Mouse (Mus musculus): ENCODE measurements around the gene St3gal4. TPM values are rescaled to one million over a fixed set of nuclear protein-coding genes. Genes with fewer than 3 reads are reported as not detected.

The St3gal4 gene
- total and polyA plus RNA-seq, 2 experiments, result 26.5 to 74.6 TPM

DNA sequence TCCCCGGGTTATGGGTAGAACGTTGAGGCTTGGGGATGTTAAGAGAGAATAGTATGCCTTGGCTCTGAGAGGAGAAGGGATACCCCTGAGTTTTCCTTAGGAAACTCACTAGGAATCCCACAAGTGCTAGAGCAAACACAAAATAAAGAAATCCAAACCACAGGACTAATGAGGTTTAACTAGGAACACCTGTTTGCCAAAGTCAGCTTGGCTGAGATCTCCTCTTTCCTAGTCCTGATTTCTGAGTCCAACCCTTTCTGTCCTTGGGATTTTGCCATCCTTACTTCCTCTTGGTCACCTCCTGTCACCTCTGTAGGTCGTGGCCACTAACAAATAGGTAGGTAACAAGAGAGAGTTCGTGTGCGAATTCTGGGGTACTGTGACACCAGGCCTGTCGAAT is 92.8 kb downstream of the St3gal4 start:
- H3K79me2 ChIP-seq (ENCODE audit: control insufficient read depth, insufficient read depth, low read length), result no peaks in the 10 kb centered on the region
- H3K27ac ChIP-seq (replicated peaks; ENCODE audit: insufficient read depth, low read depth, low read length), result peak overlapping the region; percentile 44
- no peaks in the 10 kb centered on the region for H3K36me3 ChIP-seq (ENCODE audit: control insufficient read depth, insufficient read depth, low read length)
- 0 out of 2 replicates have a peak overlapping the region, but pooled peaks have one; percentile 32 for H3K9ac ChIP-seq (ENCODE audit: low read depth, low read length)
- WGBS, result 53% methylated on average over 6 of the region's 6 CpGs
- no peaks in the 10 kb centered on the region for H3K27me3 ChIP-seq (ENCODE audit: control insufficient read depth, insufficient read depth, low read length)
- peaks cover 18% of the 10 kb centered on the region for H3K4me1 ChIP-seq (ENCODE audit: control insufficient read depth, insufficient read depth, low read length)
- no peak for TF ChIP-seq POLR2A (IDR thresholded peaks at IDR 0.05; ENCODE audit: extremely low read depth, insufficient read depth, low read length)
- TF ChIP-seq CTCF (IDR thresholded peaks at IDR 0.05; ENCODE audit: low read depth, low read length), result no peak
- no peak overlapping the region for H3K4me3 ChIP-seq (ENCODE audit: insufficient read depth, low read depth, low read length)
- peak; percentile 78 for DNase-seq (ENCODE audit: extremely low read depth, low read depth, low spot score)

DNA sequence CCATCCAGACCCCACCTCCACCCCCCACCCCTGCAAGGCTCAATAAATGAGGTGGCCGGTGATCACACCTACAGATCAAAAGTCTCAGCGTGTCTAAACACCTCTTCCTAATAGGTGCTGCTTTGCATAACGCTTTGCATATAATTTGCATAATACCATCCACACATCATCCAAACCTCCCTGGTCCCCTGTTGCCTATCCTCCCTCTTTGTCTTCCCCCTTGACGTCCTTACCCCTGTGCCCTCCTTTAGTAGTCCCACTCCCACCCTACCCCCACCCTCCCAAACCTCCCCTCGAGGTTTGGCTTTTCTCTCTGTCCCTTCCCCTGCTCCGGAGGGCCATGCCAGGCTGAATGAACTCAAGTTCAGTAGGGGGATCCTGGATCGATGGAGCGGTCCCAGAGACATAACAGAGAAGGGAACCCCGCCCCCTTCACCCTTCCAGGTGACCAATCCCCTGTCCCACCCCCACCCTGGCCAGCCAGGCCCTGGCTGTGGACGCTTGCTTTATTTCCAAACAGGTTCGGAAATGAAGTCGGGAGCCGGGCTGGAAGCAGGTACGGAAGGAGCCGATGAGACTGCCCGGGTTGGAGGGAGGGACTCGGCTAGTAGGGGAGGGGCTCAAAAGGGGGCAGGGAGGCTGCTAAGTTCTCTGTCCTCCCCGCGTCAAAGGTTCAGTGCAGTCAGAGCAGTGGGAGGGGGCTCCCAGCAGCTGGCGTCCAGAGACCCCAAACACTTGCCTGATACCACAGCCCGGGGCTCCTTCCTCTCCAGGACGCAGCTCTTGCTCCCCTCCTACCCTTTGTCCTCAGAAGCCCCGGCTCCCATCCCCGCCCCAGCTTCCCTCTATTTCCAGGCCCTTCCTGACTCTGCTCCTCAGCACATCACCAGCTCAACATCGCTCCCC is 94.2 kb downstream of the St3gal4 start:
- no peak for TF ChIP-seq CTCF (IDR thresholded peaks at IDR 0.05; ENCODE audit: low read depth, low read length)
- TF ChIP-seq POLR2A (IDR thresholded peaks at IDR 0.05; ENCODE audit: extremely low read depth, insufficient read depth, low read length), result no peak
- WGBS, result 26% methylated on average over 25 of the region's 25 CpGs
- Histone ChIP-seq H3K4me1 (ENCODE audit: control insufficient read depth, insufficient read depth, low read length) (peaks cover 15% of the 10 kb centered on the region), H3K9ac (ENCODE audit: low read depth, low read length) (no peak overlapping the region), H3K36me3 (ENCODE audit: control insufficient read depth, insufficient read depth, low read length) (no peaks in the 10 kb centered on the region), H3K27ac (replicated peaks; ENCODE audit: insufficient read depth, low read depth, low read length) (no peak overlapping the region), H3K79me2 (ENCODE audit: control insufficient read depth, insufficient read depth, low read length) (no peaks in the 10 kb centered on the region), H3K4me3 (ENCODE audit: insufficient read depth, low read depth, low read length) (no peak overlapping the region), H3K27me3 (ENCODE audit: control insufficient read depth, insufficient read depth, low read length) (no peaks in the 10 kb centered on the region)
- no peak for DNase-seq (ENCODE audit: extremely low read depth, low read depth, low spot score)

DNA sequence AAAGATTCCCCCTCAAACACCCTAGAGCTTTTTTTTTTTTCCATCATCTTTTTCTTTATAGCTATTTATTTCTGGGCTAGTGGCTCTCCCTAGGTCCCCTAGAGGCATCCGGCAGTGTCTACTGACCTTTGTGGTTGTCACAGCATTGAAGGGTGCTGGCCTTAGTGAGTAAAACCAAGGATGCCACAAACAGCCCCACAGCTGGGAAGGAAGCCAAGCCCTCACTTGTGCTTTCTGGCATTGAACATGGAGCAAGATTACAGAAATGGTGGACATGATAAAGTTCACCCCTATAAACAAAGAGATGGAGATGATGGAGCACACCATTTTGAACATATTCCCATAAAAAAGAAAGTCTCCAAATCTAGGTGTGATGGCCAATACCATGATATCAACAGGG is 97.3 kb downstream of the St3gal4 start:
- Histone ChIP-seq H3K79me2 (ENCODE audit: control insufficient read depth, insufficient read depth, low read length) (no peaks in the 10 kb centered on the region), H3K27ac (replicated peaks; ENCODE audit: insufficient read depth, low read depth, low read length) (no peak overlapping the region), H3K36me3 (ENCODE audit: control insufficient read depth, insufficient read depth, low read length) (no peaks in the 10 kb centered on the region), H3K4me3 (ENCODE audit: insufficient read depth, low read depth, low read length) (no peak overlapping the region), H3K4me1 (ENCODE audit: control insufficient read depth, insufficient read depth, low read length) (peaks cover 6% of the 10 kb centered on the region; the same call in 1 of the 2 replicates), H3K9ac (ENCODE audit: low read depth, low read length) (no peak overlapping the region), H3K27me3 (ENCODE audit: control insufficient read depth, insufficient read depth, low read length) (no peaks in the 10 kb centered on the region)
- TF ChIP-seq CTCF (IDR thresholded peaks at IDR 0.05; ENCODE audit: low read depth, low read length) (no peak), POLR2A (IDR thresholded peaks at IDR 0.05; ENCODE audit: extremely low read depth, insufficient read depth, low read length) (no peak)
- no peak for DNase-seq (ENCODE audit: extremely low read depth, low read depth, low spot score)
- WGBS, result 90% methylated on average over 1 of the region's 1 CpGs

GRCm38 (mm10) chr9:35020015-35020653 is 98.9 kb downstream of the St3gal4 start:
- Histone ChIP-seq H3K4me3 (ENCODE audit: insufficient read depth, low read depth, low read length) (no peak overlapping the region), H3K79me2 (ENCODE audit: control insufficient read depth, insufficient read depth, low read length) (no peaks in the 10 kb centered on the region), H3K27ac (replicated peaks; ENCODE audit: insufficient read depth, low read depth, low read length) (no peak overlapping the region), H3K36me3 (ENCODE audit: control insufficient read depth, insufficient read depth, low read length) (no peaks in the 10 kb centered on the region), H3K9ac (ENCODE audit: low read depth, low read length) (no peak overlapping the region), H3K27me3 (ENCODE audit: control insufficient read depth, insufficient read depth, low read length) (no peaks in the 10 kb centered on the region), H3K4me1 (ENCODE audit: control insufficient read depth, insufficient read depth, low read length) (no peaks in the 10 kb centered on the region)
- DNase-seq (ENCODE audit: extremely low read depth, low read depth, low spot score), result no peak
- TF ChIP-seq CTCF (IDR thresholded peaks at IDR 0.05; ENCODE audit: low read depth, low read length), result no peak
- TF ChIP-seq POLR2A (IDR thresholded peaks at IDR 0.05; ENCODE audit: extremely low read depth, insufficient read depth, low read length), result no peak
- WGBS, result 53% methylated on average over 11 of the region's 11 CpGs

GRCm38 (mm10) chr9:35019372-35019771 is 99.7 kb downstream of the St3gal4 start:
- H3K4me3 ChIP-seq (ENCODE audit: insufficient read depth, low read depth, low read length), result no peak overlapping the region
- TF ChIP-seq POLR2A (IDR thresholded peaks at IDR 0.05; ENCODE audit: extremely low read depth, insufficient read depth, low read length) (no peak), CTCF (IDR thresholded peaks at IDR 0.05; ENCODE audit: low read depth, low read length) (peak; percentile 33)
- H3K9ac ChIP-seq (ENCODE audit: low read depth, low read length), result no peak overlapping the region
- peak; percentile 52 for DNase-seq (ENCODE audit: extremely low read depth, low read depth, low spot score)
- H3K79me2 ChIP-seq (ENCODE audit: control insufficient read depth, insufficient read depth, low read length), result no peaks in the 10 kb centered on the region
- no peaks in the 10 kb centered on the region for H3K36me3 ChIP-seq (ENCODE audit: control insufficient read depth, insufficient read depth, low read length)
- 5% methylated on average over 3 of the region's 3 CpGs for WGBS
- no peak overlapping the region for H3K27ac ChIP-seq (replicated peaks; ENCODE audit: insufficient read depth, low read depth, low read length)
- H3K4me1 ChIP-seq (ENCODE audit: control insufficient read depth, insufficient read depth, low read length), result no peaks in the 10 kb centered on the region
- H3K27me3 ChIP-seq (ENCODE audit: control insufficient read depth, insufficient read depth, low read length), result no peaks in the 10 kb centered on the region

Measured in liver, adult 2 months (tissue).